Mouse (Mus musculus) midbrain, embryonic 14.5 days (tissue): Measurements from ENCODE around the gene Bicra. TPM values are rescaled to one million over a fixed set of nuclear protein-coding genes. Genes with fewer than 3 reads are reported as not detected.
A peak's percentile ranks its signal among the peaks of the same experiment; 100 is the strongest.

Experiments used
- ATAC-seq: fragments of 200-750 bp; cut with Nextera tagmentation; 2 replicates; pipeline ENCODE4 v1.8.0; 2017; ENCODE audit warnings: moderate number of reproducible peaks, moderate library complexity; ENCODE audit not compliant: low FRiP score, low TSS enrichment
- DNase-seq: peaks from one replicate; pipeline ENCODE4 v3.0.0-alpha.2; 2015
- H3K27ac ChIP-seq: fragments of 300-500 bp; sonication (generic); replicated peaks from 2 replicates; pipeline ENCODE4 v1.5.1; 2014; ENCODE audit warnings: mild to moderate bottlenecking, low read depth, low read length, moderate library complexity
- H3K27me3 ChIP-seq: fragments of 300-500 bp; sonication (generic); 2 replicates; pipeline ENCODE4 v1.6.1; 2014; ENCODE audit warnings: low read length, control low read depth, mixed read lengths; ENCODE audit not compliant: control insufficient read depth, insufficient read depth
- H3K36me3 ChIP-seq: fragments of 300-500 bp; sonication (generic); 2 replicates; pipeline ENCODE4 v1.6.1; 2014; ENCODE audit warnings: low read length, control low read depth; ENCODE audit not compliant: control insufficient read depth, insufficient read depth
- H3K4me1 ChIP-seq: fragments of 300-500 bp; sonication (generic); 2 replicates; pipeline ENCODE4 v1.6.1; 2014; ENCODE audit warnings: mild to moderate bottlenecking, antibody characterized with exemption, low read length, control low read depth; ENCODE audit not compliant: control insufficient read depth, insufficient read depth
- H3K4me2 ChIP-seq: fragments of 300-500 bp; sonication (generic); 2 replicates; pipeline ENCODE4 v1.6.1; 2014; ENCODE audit warnings: mild to moderate bottlenecking, low read length, moderate library complexity
- H3K4me3 ChIP-seq: fragments of 300-500 bp; sonication (generic); replicated peaks from 2 replicates; pipeline ENCODE4 v1.5.1; 2014; ENCODE audit warnings: low read depth, low read length
- H3K9ac ChIP-seq: fragments of 300-500 bp; sonication (generic); replicated peaks from 2 replicates; pipeline ENCODE4 v1.6.1; 2014; ENCODE audit warnings: mild to moderate bottlenecking, low read length, moderate library complexity
- H3K9me3 ChIP-seq: fragments of 300-500 bp; sonication (generic); 2 replicates; pipeline ENCODE4 v1.6.1; 2016; ENCODE audit warnings: low read length, control low read depth, mixed read lengths; ENCODE audit not compliant: control insufficient read depth
- WGBS: fragments of 180-500 bp; shearing (Covaris S2); extraction: QIAGEN DNeasy Blood & Tissue Kit; methylation state at CpG from one replicate; pipeline ENCODE4 v1.1.7; 2014; 5-methylcytosine and 5-hydroxymethylcytosine counted together
- polyA plus RNA-seq: library from polyadenylated mRNA; unstranded; fragments of >200 nt; fragmentation: Nextera tagmentation; extraction: Ambion mirVana; gene quantifications from 2 replicates; pipeline ENCODE4 v1.2.1, GENCODE M21; 2014

Gene Bicra
- polyA plus RNA-seq, 1 experiment from 2014 or later: 9.0 TPM

GRCm38 (mm10) chr7:15954436-15954835 lies 93.3 kb downstream of the Bicra start:
- no peak overlapping the region for H3K4me3 ChIP-seq
- no peaks in the 10 kb centered on the region for H3K27me3 ChIP-seq
- H3K4me2 ChIP-seq: no peak overlapping the region
- ATAC-seq (no peak), DNase-seq (no peak)
- H3K9ac ChIP-seq: no peak overlapping the region
- no peaks in the 10 kb centered on the region for H3K9me3 ChIP-seq
- H3K4me1 ChIP-seq: peaks cover 2% of the 10 kb centered on the region; the same call in 1 of the 2 replicates
- no peaks in the 10 kb centered on the region for H3K36me3 ChIP-seq
- no peak overlapping the region for H3K27ac ChIP-seq
- 90% methylated on average over 7 of the region's 7 CpGs for WGBS

GRCm38 (mm10) chr7:15953307-15954074 lies 94.2 kb downstream of the Bicra start:
- Histone ChIP-seq H3K4me2 (no peak overlapping the region), H3K9me3 (no peaks in the 10 kb centered on the region), H3K4me1 (peaks cover 2% of the 10 kb centered on the region; the same call in 1 of the 2 replicates), H3K4me3 (no peak overlapping the region), H3K9ac (no peak overlapping the region), H3K27me3 (no peaks in the 10 kb centered on the region), H3K36me3 (no peaks in the 10 kb centered on the region), H3K27ac (no peak overlapping the region)
- DNase-seq (no peak), ATAC-seq (no peak)
- WGBS: 93% methylated on average over 13 of the region's 13 CpGs

GRCm38 (mm10) chr7:15952416-15952815 lies 95.3 kb downstream of the Bicra start:
- no peaks in the 10 kb centered on the region for H3K27me3 ChIP-seq
- H3K9me3 ChIP-seq: no peaks in the 10 kb centered on the region
- no peak for DNase-seq
- no peak overlapping the region for H3K9ac ChIP-seq
- no peak overlapping the region for H3K27ac ChIP-seq
- H3K4me1 ChIP-seq: peaks cover 2% of the 10 kb centered on the region; the same call in 1 of the 2 replicates
- H3K36me3 ChIP-seq: no peaks in the 10 kb centered on the region
- no peak for ATAC-seq
- no peak overlapping the region for H3K4me2 ChIP-seq
- WGBS: 73% methylated on average over 3 of the region's 3 CpGs
- no peak overlapping the region for H3K4me3 ChIP-seq

- DNase-seq (no peak), ATAC-seq (no peak)
- no peak overlapping the region for H3K4me2 ChIP-seq
- H3K4me3 ChIP-seq: no peak overlapping the region
- 87% methylated on average over 15 of the region's 15 CpGs for WGBS
- H3K9ac ChIP-seq: no peak overlapping the region
- H3K27me3 ChIP-seq: no peaks in the 10 kb centered on the region
- peaks cover 2% of the 10 kb centered on the region for H3K4me1 ChIP-seq
- no peaks in the 10 kb centered on the region for H3K36me3 ChIP-seq
- no peak overlapping the region for H3K27ac ChIP-seq
- no peaks in the 10 kb centered on the region for H3K9me3 ChIP-seq
Observed at GRCm38 (mm10) chr7:15950008-15950407, 97.7 kb downstream of the Bicra start.

- Histone ChIP-seq H3K27me3 (no peaks in the 10 kb centered on the region), H3K4me3 (no peak overlapping the region), H3K4me1 (peaks cover 9% of the 10 kb centered on the region), H3K9me3 (no peaks in the 10 kb centered on the region), H3K36me3 (peaks cover 1% of the 10 kb centered on the region; the same call in 1 of the 2 replicates), H3K4me2 (no peak overlapping the region), H3K27ac (no peak overlapping the region), H3K9ac (no peak overlapping the region)
- DNase-seq: no peak
- WGBS: 87% methylated on average over 7 of the region's 7 CpGs
- ATAC-seq: no peak
Observed at GRCm38 (mm10) chr7:15949216-15949790, 98.4 kb downstream of the Bicra start.

- Histone ChIP-seq H3K4me3 (no peak overlapping the region), H3K4me1 (peaks cover 10% of the 10 kb centered on the region), H3K9me3 (no peaks in the 10 kb centered on the region), H3K36me3 (peaks cover 10% of the 10 kb centered on the region), H3K27ac (no peak overlapping the region), H3K9ac (no peak overlapping the region), H3K27me3 (no peaks in the 10 kb centered on the region), H3K4me2 (peak overlapping the region; percentile 33; the same call in 1 of the 2 replicates)
- ATAC-seq (0 out of 2 replicates have a peak, but pooled peaks have one; percentile 12), DNase-seq (peak; percentile 73)
- WGBS: 5% methylated on average over 23 of the region's 23 CpGs
Observed at GRCm38 (mm10) chr7:15948381-15948941, 99.3 kb downstream of the Bicra start.

- H3K4me2 ChIP-seq: no peak overlapping the region
- DNase-seq: no peak
Observed at GRCm38 (mm10) chr7:15947653-15948260, 100.0 kb downstream of the Bicra start.

GRCm38 (mm10) chr7:15945721-15946536 lies 101.8 kb downstream of the Bicra start, which contains the start of gene Nop53:
Gene Nop53 (minus strand): TSS chr7:15946074.
- H3K27me3 ChIP-seq: no peaks in the 10 kb centered on the region
- ATAC-seq: peak; percentile 94
- DNase-seq: peak; percentile 99
- WGBS: 2% methylated on average over 59 of the region's 59 CpGs
- peak within 1 kb of the TSS; percentile 93 for H3K27ac ChIP-seq
- no peaks in the 10 kb centered on the region for H3K9me3 ChIP-seq
- H3K4me2 ChIP-seq: peak within 1 kb of the TSS; percentile 84
- peaks cover 35% of the 10 kb centered on the region for H3K36me3 ChIP-seq
- H3K4me3 ChIP-seq: peak within 1 kb of the TSS; percentile 69
- peaks cover 10% of the 10 kb centered on the region for H3K4me1 ChIP-seq
- H3K9ac ChIP-seq: peak within 1 kb of the TSS; percentile 66

More at GRCm38 (mm10) chr7:15947653-15948260, 100.0 kb downstream of the Bicra start:
- Histone ChIP-seq H3K4me3 (no peak overlapping the region), H3K27ac (no peak overlapping the region), H3K9ac (no peak overlapping the region), H3K4me1 (peaks cover 10% of the 10 kb centered on the region), H3K36me3 (peaks cover 17% of the 10 kb centered on the region), H3K9me3 (no peaks in the 10 kb centered on the region), H3K27me3 (no peaks in the 10 kb centered on the region)
- 48% methylated on average over 4 of the region's 4 CpGs for WGBS
- no peak for ATAC-seq
